Mouse (Mus musculus): ENCODE measurements around the gene Tchhl1. TPM values are rescaled to one million over a fixed set of nuclear protein-coding genes. Genes with fewer than 3 reads are reported as not detected.

Gene Tchhl1
- polyA plus RNA-seq, 1 experiment from 2014 or later = not detected

- no peak for ATAC-seq (ENCODE audit: low read depth)
- Histone ChIP-seq H3K36me3 (ENCODE audit: control insufficient read depth, insufficient read depth, low read length) (no peaks in the 10 kb centered on the region), H3K4me2 (ENCODE audit: low read depth, low read length) (no peak overlapping the region), H3K9ac (ENCODE audit: low read length) (no peak overlapping the region), H3K27ac (ENCODE audit: low read length) (no peak overlapping the region), H3K27me3 (ENCODE audit: control insufficient read depth, insufficient read depth, low read depth, low read length) (no peaks in the 10 kb centered on the region), H3K4me3 (ENCODE audit: low read length) (no peak overlapping the region), H3K9me3 (ENCODE audit: control insufficient read depth, low read length) (no peaks in the 10 kb centered on the region), H3K4me1 (replicated peaks; ENCODE audit: control insufficient read depth, insufficient read depth, low read length) (no peaks in the 10 kb centered on the region)
- WGBS = 92% methylated on average over 1 of the region's 1 CpGs
Measured at GRCm38 (mm10) chr3:93511801-93512200, 43.2 kb downstream of the Tchhl1 start.

- Histone ChIP-seq H3K27ac (ENCODE audit: low read length) (no peak overlapping the region), H3K4me1 (replicated peaks; ENCODE audit: control insufficient read depth, insufficient read depth, low read length) (no peaks in the 10 kb centered on the region), H3K4me2 (ENCODE audit: low read depth, low read length) (no peak overlapping the region), H3K27me3 (ENCODE audit: control insufficient read depth, insufficient read depth, low read depth, low read length) (no peaks in the 10 kb centered on the region), H3K9ac (ENCODE audit: low read length) (no peak overlapping the region), H3K36me3 (ENCODE audit: control insufficient read depth, insufficient read depth, low read length) (no peaks in the 10 kb centered on the region), H3K9me3 (ENCODE audit: control insufficient read depth, low read length) (no peaks in the 10 kb centered on the region), H3K4me3 (ENCODE audit: low read length) (no peak overlapping the region)
- ATAC-seq (ENCODE audit: low read depth) = no peak
- 67% methylated on average over 7 of the region's 7 CpGs for WGBS
Measured at GRCm38 (mm10) chr3:93512386-93513101, 44.0 kb downstream of the Tchhl1 start.

- ATAC-seq (ENCODE audit: low read depth) = no peak
- Histone ChIP-seq H3K27me3 (ENCODE audit: control insufficient read depth, insufficient read depth, low read depth, low read length) (no peaks in the 10 kb centered on the region), H3K9me3 (ENCODE audit: control insufficient read depth, low read length) (no peaks in the 10 kb centered on the region), H3K27ac (ENCODE audit: low read length) (no peak overlapping the region), H3K36me3 (ENCODE audit: control insufficient read depth, insufficient read depth, low read length) (no peaks in the 10 kb centered on the region), H3K4me1 (replicated peaks; ENCODE audit: control insufficient read depth, insufficient read depth, low read length) (no peaks in the 10 kb centered on the region), H3K4me2 (ENCODE audit: low read depth, low read length) (no peak overlapping the region), H3K9ac (ENCODE audit: low read length) (no peak overlapping the region), H3K4me3 (ENCODE audit: low read length) (no peak overlapping the region)
- 81% methylated on average over 3 of the region's 3 CpGs for WGBS
Measured at GRCm38 (mm10) chr3:93514628-93515027, 46.1 kb downstream of the Tchhl1 start.

- no peaks in the 10 kb centered on the region for H3K27me3 ChIP-seq (ENCODE audit: control insufficient read depth, insufficient read depth, low read depth, low read length)
- ATAC-seq (ENCODE audit: low read depth) = no peak
- no peaks in the 10 kb centered on the region for H3K9me3 ChIP-seq (ENCODE audit: control insufficient read depth, low read length)
- no peak overlapping the region for H3K4me2 ChIP-seq (ENCODE audit: low read depth, low read length)
- 55% methylated on average over 2 of the region's 2 CpGs for WGBS
- H3K9ac ChIP-seq (ENCODE audit: low read length) = no peak overlapping the region
- H3K27ac ChIP-seq (ENCODE audit: low read length) = no peak overlapping the region
- no peaks in the 10 kb centered on the region for H3K36me3 ChIP-seq (ENCODE audit: control insufficient read depth, insufficient read depth, low read length)
- H3K4me1 ChIP-seq (replicated peaks; ENCODE audit: control insufficient read depth, insufficient read depth, low read length) = peaks cover 12% of the 10 kb centered on the region
- no peak overlapping the region for H3K4me3 ChIP-seq (ENCODE audit: low read length)
Measured at GRCm38 (mm10) chr3:93517343-93517742, 48.8 kb downstream of the Tchhl1 start.

- no peaks in the 10 kb centered on the region for H3K9me3 ChIP-seq (ENCODE audit: control insufficient read depth, low read length)
- ATAC-seq (ENCODE audit: low read depth) = no peak
- H3K4me3 ChIP-seq (ENCODE audit: low read length) = peak overlapping the region; percentile 65
- WGBS = 45% methylated on average over 5 of the region's 5 CpGs
- peak overlapping the region; percentile 92 for H3K27ac ChIP-seq (ENCODE audit: low read length)
- peak overlapping the region; percentile 56 for H3K4me2 ChIP-seq (ENCODE audit: low read depth, low read length)
- H3K9ac ChIP-seq (ENCODE audit: low read length) = peak overlapping the region; percentile 79
- peaks cover 20% of the 10 kb centered on the region for H3K4me1 ChIP-seq (replicated peaks; ENCODE audit: control insufficient read depth, insufficient read depth, low read length)
- peaks cover 8% of the 10 kb centered on the region for H3K36me3 ChIP-seq (ENCODE audit: control insufficient read depth, insufficient read depth, low read length)
- no peaks in the 10 kb centered on the region for H3K27me3 ChIP-seq (ENCODE audit: control insufficient read depth, insufficient read depth, low read depth, low read length)
Measured at GRCm38 (mm10) chr3:93519856-93520329, 51.3 kb downstream of the Tchhl1 start.

GRCm38 (mm10) chr3:93520330-93521193 is 52.0 kb downstream of the Tchhl1 start, which contains the start of gene S100a11:
Gene S100a11 (plus strand): TSS chr3:93520488.
- H3K36me3 ChIP-seq (ENCODE audit: control insufficient read depth, insufficient read depth, low read length) = peaks cover 8% of the 10 kb centered on the region
- H3K4me3 ChIP-seq (ENCODE audit: low read length) = peak within 1 kb of the TSS; percentile 65
- peaks cover 20% of the 10 kb centered on the region for H3K4me1 ChIP-seq (replicated peaks; ENCODE audit: control insufficient read depth, insufficient read depth, low read length)
- peak within 1 kb of the TSS; percentile 92 for H3K27ac ChIP-seq (ENCODE audit: low read length)
- H3K4me2 ChIP-seq (ENCODE audit: low read depth, low read length) = peak within 1 kb of the TSS; percentile 56
- WGBS = under 1% methylated on average over 38 of the region's 38 CpGs
- no peaks in the 10 kb centered on the region for H3K9me3 ChIP-seq (ENCODE audit: control insufficient read depth, low read length)
- H3K27me3 ChIP-seq (ENCODE audit: control insufficient read depth, insufficient read depth, low read depth, low read length) = no peaks in the 10 kb centered on the region
- peak within 1 kb of the TSS; percentile 79 for H3K9ac ChIP-seq (ENCODE audit: low read length)
- peak; percentile 97 for ATAC-seq (ENCODE audit: low read depth)

Small RNAs within 50 kb of the gene (microRNA-seq; reads per million reads assigned to microRNA genes)
- gene Gm22752 = not detected

Other genes with a start within 250 kb of the Tchhl1 start
- gene Flg, start 195.2 kb upstream of the Tchhl1 start, polyA plus RNA-seq (2015; fragmentation: Nextera tagmentation; extraction: Ambion mirVana) = not detected in 2 replicates
- gene Hrnr, start 149.0 kb upstream of the Tchhl1 start, polyA plus RNA-seq (2015; fragmentation: Nextera tagmentation; extraction: Ambion mirVana) = 0.01 and 0.64 TPM in 2 replicates
- 0.10 TPM in 1 of 2 replicates, not detected in the other for gene Rptn, start 75.1 kb upstream of the Tchhl1 start, polyA plus RNA-seq (2015; fragmentation: Nextera tagmentation; extraction: Ambion mirVana)
- 4.8 and 4.9 TPM in 2 replicates for gene Tchh, start 26.4 kb upstream of the Tchhl1 start, polyA plus RNA-seq (2015; fragmentation: Nextera tagmentation; extraction: Ambion mirVana)
- 1,535 and 1,592 TPM in 2 replicates for gene S100a11, start 51.7 kb downstream of the Tchhl1 start, polyA plus RNA-seq (2015; fragmentation: Nextera tagmentation; extraction: Ambion mirVana)
- 320 and 322 TPM in 2 replicates for gene S100a10, start 86.3 kb downstream of the Tchhl1 start, polyA plus RNA-seq (2015; fragmentation: Nextera tagmentation; extraction: Ambion mirVana)
- not detected in 2 replicates for gene Tdpoz2, start 183.9 kb downstream of the Tchhl1 start, polyA plus RNA-seq (2015; fragmentation: Nextera tagmentation; extraction: Ambion mirVana)
- not detected in 2 replicates for gene Tdpoz1, start 207.6 kb downstream of the Tchhl1 start, polyA plus RNA-seq (2015; fragmentation: Nextera tagmentation; extraction: Ambion mirVana)
- gene Gm37596, start 224.3 kb downstream of the Tchhl1 start, polyA plus RNA-seq (2015; fragmentation: Nextera tagmentation; extraction: Ambion mirVana) = not detected in 2 replicates

Measured in lung, embryonic 16.5 days (tissue).